Mouse (Mus musculus): ENCODE measurements around the gene Dgcr6. TPM values are rescaled to one million over a fixed set of nuclear protein-coding genes. Genes with fewer than 3 reads are reported as not detected.

Dgcr6 gene
- polyA plus RNA-seq, 1 experiment from 2014 or later, result 67.4 TPM

DNA sequence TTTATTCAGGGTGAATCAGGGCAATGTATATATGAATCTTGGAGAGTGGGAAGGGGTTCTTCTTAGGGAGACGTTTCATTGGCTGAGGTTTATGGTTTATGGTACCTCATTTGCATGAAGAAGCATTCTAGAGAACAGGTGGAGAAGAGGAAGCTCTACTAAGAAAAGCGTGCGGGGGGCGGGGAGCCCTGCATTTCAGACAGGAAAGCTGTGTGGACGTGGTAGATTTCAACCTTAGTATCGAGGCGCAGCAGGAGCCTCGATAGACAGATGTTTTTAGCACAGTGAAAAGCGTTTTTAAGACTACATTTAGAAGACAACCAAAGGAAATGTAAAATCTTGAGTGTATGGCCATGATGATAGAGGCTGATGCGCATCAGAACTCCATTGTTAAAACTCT is 6.6 kb downstream of the Dgcr6 start:
- H3K9me3 ChIP-seq (replicated peaks; ENCODE audit: control insufficient read depth, low read length), result no peaks in the 10 kb centered on the region
- no peaks in the 10 kb centered on the region for H3K36me3 ChIP-seq (ENCODE audit: control insufficient read depth, insufficient read depth)
- no peak overlapping the region for H3K4me2 ChIP-seq (ENCODE audit: low read depth, low read length)
- no peaks in the 10 kb centered on the region for H3K4me1 ChIP-seq (ENCODE audit: control insufficient read depth, insufficient read depth, low read length)
- no peak overlapping the region for H3K27ac ChIP-seq (ENCODE audit: low read length)
- no peak overlapping the region for H3K9ac ChIP-seq (ENCODE audit: low read length)
- 66% methylated on average over 10 of the region's 10 CpGs for WGBS
- ATAC-seq (replicated peaks; ENCODE audit: extremely low read depth, insufficient read depth, low FRiP score), result no peak
- no peak overlapping the region for H3K4me3 ChIP-seq (ENCODE audit: low read length)
- H3K27me3 ChIP-seq (ENCODE audit: control insufficient read depth, insufficient read depth, low read length), result no peaks in the 10 kb centered on the region

DNA sequence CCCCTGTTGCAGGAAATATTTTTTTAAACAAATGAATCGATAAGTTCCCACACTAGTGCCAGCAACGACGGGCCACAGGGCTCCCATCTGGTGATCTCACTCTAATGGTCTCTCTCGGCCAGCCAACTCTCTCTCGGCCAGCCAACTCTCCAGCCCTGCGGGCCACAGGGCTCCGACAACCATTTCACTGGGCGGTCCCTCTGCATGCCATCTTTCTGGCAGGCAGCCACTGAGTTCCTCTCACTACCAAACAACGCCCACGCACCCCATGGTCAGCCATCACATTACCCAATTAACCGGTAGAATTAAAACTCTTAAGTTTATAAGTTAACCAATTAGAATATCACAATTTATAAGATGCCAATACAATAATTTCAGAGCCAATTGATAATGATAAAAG is 8.5 kb downstream of the Dgcr6 start:
- no peak for ATAC-seq (replicated peaks; ENCODE audit: extremely low read depth, insufficient read depth, low FRiP score)
- Histone ChIP-seq H3K27me3 (ENCODE audit: control insufficient read depth, insufficient read depth, low read length) (no peaks in the 10 kb centered on the region), H3K36me3 (ENCODE audit: control insufficient read depth, insufficient read depth) (no peaks in the 10 kb centered on the region), H3K4me3 (ENCODE audit: low read length) (no peak overlapping the region), H3K9me3 (replicated peaks; ENCODE audit: control insufficient read depth, low read length) (no peaks in the 10 kb centered on the region), H3K9ac (ENCODE audit: low read length) (no peak overlapping the region), H3K4me1 (ENCODE audit: control insufficient read depth, insufficient read depth, low read length) (no peaks in the 10 kb centered on the region), H3K27ac (ENCODE audit: low read length) (no peak overlapping the region), H3K4me2 (ENCODE audit: low read depth, low read length) (no peak overlapping the region)
- 73% methylated on average over 11 of the region's 11 CpGs for WGBS

DNA sequence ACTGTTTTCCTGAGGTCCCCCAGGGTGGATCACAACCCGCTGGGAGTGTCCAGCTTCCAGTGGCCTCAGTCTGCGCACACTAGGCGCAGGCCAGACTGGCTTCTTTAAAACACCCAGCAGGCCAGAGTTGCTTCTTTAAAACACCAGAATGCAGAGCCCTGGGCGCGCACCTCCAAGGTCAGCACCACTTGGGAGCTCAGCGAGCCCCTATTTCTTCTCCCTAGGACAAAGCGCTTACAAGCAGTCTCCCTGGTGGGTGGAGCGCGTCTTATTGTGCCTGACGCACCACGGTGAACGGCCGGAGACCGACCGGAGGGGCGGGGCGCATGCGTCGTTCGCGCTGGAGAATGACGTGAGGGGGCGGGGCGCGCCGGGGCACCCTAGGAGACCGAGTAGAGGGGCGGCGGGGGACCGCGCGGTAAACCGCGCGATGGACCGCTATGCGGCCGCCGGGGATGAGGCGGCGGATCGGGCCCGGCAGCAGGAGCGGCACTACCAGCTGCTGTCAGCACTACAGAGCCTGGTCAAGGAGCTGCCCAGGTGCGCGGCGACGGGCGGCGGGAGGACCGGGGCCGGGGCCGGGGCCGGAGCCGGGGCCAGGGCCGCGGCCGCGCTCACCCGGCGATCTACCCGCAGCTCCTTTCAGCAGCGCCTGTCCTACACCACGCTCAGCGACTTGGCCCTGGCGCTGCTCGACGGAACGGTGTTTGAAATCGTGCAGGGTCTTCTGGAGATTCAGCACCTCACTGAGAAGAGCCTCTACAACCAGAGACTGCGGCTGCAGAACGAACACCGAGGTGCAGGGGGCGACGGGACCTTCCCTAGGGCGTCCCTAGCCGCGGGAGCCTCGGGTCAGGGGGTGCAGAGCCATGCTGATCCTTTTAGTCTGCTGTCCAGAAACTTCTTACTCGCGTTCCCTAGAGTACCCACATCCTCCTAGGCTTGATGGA is 13.7 kb downstream of the Dgcr6 start:
- no peaks in the 10 kb centered on the region for H3K27me3 ChIP-seq (ENCODE audit: control insufficient read depth, insufficient read depth, low read length)
- peak overlapping the region; percentile 85 for H3K27ac ChIP-seq (ENCODE audit: low read length)
- under 1% methylated on average over 80 of the region's 81 CpGs for WGBS
- ATAC-seq (replicated peaks; ENCODE audit: extremely low read depth, insufficient read depth, low FRiP score), result peak; percentile 98
- peaks cover 6% of the 10 kb centered on the region for H3K4me1 ChIP-seq (ENCODE audit: control insufficient read depth, insufficient read depth, low read length)
- peak overlapping the region; percentile 91 for H3K9ac ChIP-seq (ENCODE audit: low read length)
- no peaks in the 10 kb centered on the region for H3K9me3 ChIP-seq (replicated peaks; ENCODE audit: control insufficient read depth, low read length)
- peaks cover 4% of the 10 kb centered on the region; the same call in 1 of the 2 replicates for H3K36me3 ChIP-seq (ENCODE audit: control insufficient read depth, insufficient read depth)
- H3K4me2 ChIP-seq (ENCODE audit: low read depth, low read length), result peak overlapping the region; percentile 65
- H3K4me3 ChIP-seq (ENCODE audit: low read length), result peak overlapping the region; percentile 88

DNA sequence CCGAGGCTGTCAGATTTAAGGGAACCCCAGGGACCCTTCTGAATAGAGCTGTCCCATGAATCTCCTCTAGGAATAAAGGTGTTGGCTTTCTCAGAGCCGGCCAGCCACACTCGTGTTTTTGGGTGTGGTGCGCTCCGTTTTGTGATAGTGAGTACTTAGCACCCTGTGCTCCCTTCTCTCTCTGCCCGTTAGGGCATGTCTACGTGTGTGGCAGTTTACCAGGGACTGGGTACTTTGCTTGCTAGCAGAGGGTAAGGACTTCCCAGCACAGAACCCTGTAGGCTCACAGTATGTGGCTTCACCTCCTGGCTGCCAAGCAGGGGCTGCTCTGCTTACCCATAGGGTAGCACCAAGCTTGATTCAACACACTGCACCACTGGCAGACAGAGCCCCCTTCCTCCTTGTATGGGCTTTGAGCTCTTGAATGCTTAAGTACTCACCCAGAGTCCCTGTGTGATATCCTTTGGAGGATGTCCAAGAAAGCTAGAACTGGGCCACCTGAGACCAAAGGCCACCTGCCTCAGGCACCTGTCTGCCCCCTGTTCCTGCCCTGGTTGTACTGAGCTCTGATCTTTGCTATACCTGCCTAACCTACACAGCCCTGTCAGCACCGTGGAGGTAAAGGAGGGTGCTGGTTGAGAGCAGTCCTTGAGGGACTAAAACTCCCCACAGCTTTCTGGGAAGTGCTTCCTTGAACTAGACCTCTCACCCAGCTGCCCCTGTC is 16.2 kb downstream of the Dgcr6 start:
- Histone ChIP-seq H3K4me3 (ENCODE audit: low read length) (no peak overlapping the region), H3K9ac (ENCODE audit: low read length) (no peak overlapping the region), H3K27ac (ENCODE audit: low read length) (no peak overlapping the region), H3K27me3 (ENCODE audit: control insufficient read depth, insufficient read depth, low read length) (no peaks in the 10 kb centered on the region), H3K9me3 (replicated peaks; ENCODE audit: control insufficient read depth, low read length) (no peaks in the 10 kb centered on the region), H3K4me2 (ENCODE audit: low read depth, low read length) (no peak overlapping the region), H3K4me1 (ENCODE audit: control insufficient read depth, insufficient read depth, low read length) (peaks cover 9% of the 10 kb centered on the region), H3K36me3 (ENCODE audit: control insufficient read depth, insufficient read depth) (peaks cover 7% of the 10 kb centered on the region; the same call in 1 of the 2 replicates)
- no peak for ATAC-seq (replicated peaks; ENCODE audit: extremely low read depth, insufficient read depth, low FRiP score)
- WGBS, result 82% methylated on average over 8 of the region's 8 CpGs

DNA sequence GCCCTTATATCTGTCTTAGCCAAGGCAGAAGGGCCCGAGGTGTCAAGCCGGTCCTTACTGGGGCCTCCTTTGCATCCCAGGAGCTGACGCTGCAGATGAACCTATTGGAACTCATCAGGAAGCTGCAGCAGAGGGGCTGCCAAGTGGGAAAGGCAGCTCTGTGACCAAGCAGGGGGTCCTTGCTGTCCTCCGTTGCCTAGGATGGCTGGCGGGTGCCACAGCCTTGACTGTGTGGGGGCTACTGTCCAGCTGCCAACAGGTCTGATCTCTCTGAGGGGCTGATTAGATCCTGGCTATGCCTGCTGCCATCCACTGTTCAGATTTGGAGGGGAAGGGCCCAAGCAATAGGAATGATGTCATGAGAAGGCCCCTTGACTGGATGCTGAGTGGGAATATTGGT is 18.1 kb downstream of the Dgcr6 start:
- Histone ChIP-seq H3K27ac (ENCODE audit: low read length) (no peak overlapping the region), H3K9ac (ENCODE audit: low read length) (no peak overlapping the region), H3K36me3 (ENCODE audit: control insufficient read depth, insufficient read depth) (peaks cover 7% of the 10 kb centered on the region; the same call in 1 of the 2 replicates), H3K9me3 (replicated peaks; ENCODE audit: control insufficient read depth, low read length) (no peaks in the 10 kb centered on the region), H3K27me3 (ENCODE audit: control insufficient read depth, insufficient read depth, low read length) (no peaks in the 10 kb centered on the region), H3K4me3 (ENCODE audit: low read length) (no peak overlapping the region), H3K4me1 (ENCODE audit: control insufficient read depth, insufficient read depth, low read length) (peaks cover 9% of the 10 kb centered on the region), H3K4me2 (ENCODE audit: low read depth, low read length) (no peak overlapping the region)
- no peak for ATAC-seq (replicated peaks; ENCODE audit: extremely low read depth, insufficient read depth, low FRiP score)
- 81% methylated on average over 5 of the region's 5 CpGs for WGBS

DNA sequence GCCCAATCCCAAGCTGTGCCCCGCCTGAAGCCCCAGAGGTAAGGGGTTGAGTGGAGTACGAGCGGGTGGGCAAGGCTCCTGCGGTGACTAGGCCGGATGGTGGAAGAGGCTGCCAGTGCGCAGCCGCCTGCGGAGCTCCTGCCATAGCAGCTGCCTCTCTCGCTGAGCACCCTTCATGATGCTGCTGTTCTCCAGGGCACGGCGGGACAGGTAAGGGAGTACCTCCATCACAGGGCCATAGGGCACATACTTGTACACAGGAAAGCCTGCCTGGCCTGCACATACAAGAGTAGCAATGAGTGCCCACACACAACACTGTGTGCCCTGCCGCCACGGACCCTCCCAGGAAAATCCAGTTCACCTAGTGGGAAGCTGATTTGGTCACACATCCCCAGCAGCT is 19.4 kb downstream of the Dgcr6 start:
- H3K9ac ChIP-seq (ENCODE audit: low read length), result no peak overlapping the region
- H3K27ac ChIP-seq (ENCODE audit: low read length), result no peak overlapping the region
- no peak overlapping the region for H3K4me2 ChIP-seq (ENCODE audit: low read depth, low read length)
- H3K27me3 ChIP-seq (ENCODE audit: control insufficient read depth, insufficient read depth, low read length), result no peaks in the 10 kb centered on the region
- no peak for ATAC-seq (replicated peaks; ENCODE audit: extremely low read depth, insufficient read depth, low FRiP score)
- H3K9me3 ChIP-seq (replicated peaks; ENCODE audit: control insufficient read depth, low read length), result no peaks in the 10 kb centered on the region
- peaks cover 6% of the 10 kb centered on the region for H3K4me1 ChIP-seq (ENCODE audit: control insufficient read depth, insufficient read depth, low read length)
- H3K4me3 ChIP-seq (ENCODE audit: low read length), result no peak overlapping the region
- 94% methylated on average over 13 of the region's 13 CpGs for WGBS
- peaks cover 7% of the 10 kb centered on the region; the same call in 1 of the 2 replicates for H3K36me3 ChIP-seq (ENCODE audit: control insufficient read depth, insufficient read depth)

DNA sequence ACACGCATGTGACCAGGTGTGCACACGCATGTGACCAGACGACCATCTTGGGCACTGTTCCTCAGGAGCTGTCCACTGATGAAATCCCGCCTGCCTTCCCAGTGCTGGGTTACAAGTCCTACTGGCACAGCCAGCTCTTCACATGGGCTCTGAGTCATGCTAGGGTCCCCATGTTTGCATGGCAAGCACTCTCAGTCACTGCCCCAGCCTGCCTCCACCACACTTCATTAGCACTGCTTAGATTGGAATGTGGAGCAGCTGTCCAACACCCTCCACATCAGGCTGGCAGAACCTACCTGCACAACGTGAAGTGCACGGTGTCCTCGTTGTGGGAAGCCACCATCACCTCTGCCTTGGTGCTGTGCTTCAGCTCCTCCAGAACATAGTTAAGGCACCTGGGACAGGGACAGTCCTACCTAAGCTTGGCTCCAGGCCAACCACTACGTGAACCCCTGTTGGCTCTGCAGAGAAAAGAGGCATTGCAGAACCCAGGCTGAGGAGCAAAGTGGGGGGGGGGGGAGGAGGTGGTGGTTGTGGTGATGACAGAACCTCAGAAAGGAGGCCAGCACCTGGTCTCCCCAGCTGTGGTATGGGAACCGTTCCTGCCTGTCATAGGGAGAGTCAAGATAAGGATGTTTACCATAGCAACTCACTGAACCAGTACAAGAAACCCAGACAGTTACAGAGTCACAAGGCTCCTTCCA is 20.8 kb downstream of the Dgcr6 start:
- Histone ChIP-seq H3K9ac (ENCODE audit: low read length) (no peak overlapping the region), H3K27me3 (ENCODE audit: control insufficient read depth, insufficient read depth, low read length) (no peaks in the 10 kb centered on the region), H3K4me2 (ENCODE audit: low read depth, low read length) (no peak overlapping the region), H3K36me3 (ENCODE audit: control insufficient read depth, insufficient read depth) (peaks cover 5% of the 10 kb centered on the region; the same call in 1 of the 2 replicates), H3K9me3 (replicated peaks; ENCODE audit: control insufficient read depth, low read length) (no peaks in the 10 kb centered on the region), H3K27ac (ENCODE audit: low read length) (no peak overlapping the region), H3K4me1 (ENCODE audit: control insufficient read depth, insufficient read depth, low read length) (peaks cover 3% of the 10 kb centered on the region; the same call in 1 of the 2 replicates), H3K4me3 (ENCODE audit: low read length) (no peak overlapping the region)
- 61% methylated on average over 9 of the region's 9 CpGs for WGBS
- peak; percentile 66 for ATAC-seq (replicated peaks; ENCODE audit: extremely low read depth, insufficient read depth, low FRiP score)

DNA sequence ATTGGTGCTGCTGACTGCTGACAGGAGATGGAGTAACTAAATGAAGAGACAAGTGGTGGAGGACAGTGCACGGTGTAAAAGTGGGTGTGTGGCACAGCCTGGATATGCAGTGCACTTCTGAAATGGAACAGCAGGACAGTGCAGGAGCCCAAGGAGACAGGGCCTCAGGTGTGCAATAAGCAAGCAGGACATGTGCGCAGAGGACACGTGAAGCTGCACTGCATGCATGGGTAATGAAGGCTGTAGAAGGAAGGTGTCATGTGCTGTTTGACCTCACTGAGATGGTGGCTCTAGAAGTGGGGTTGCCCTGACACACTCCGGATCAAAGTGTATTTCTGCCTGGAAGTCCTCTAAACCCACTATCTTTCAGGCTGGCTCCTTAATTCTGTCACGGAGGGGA is 22.0 kb downstream of the Dgcr6 start:
- Histone ChIP-seq H3K36me3 (ENCODE audit: control insufficient read depth, insufficient read depth) (peaks cover 5% of the 10 kb centered on the region; the same call in 1 of the 2 replicates), H3K27me3 (ENCODE audit: control insufficient read depth, insufficient read depth, low read length) (no peaks in the 10 kb centered on the region), H3K4me2 (ENCODE audit: low read depth, low read length) (no peak overlapping the region), H3K9ac (ENCODE audit: low read length) (no peak overlapping the region), H3K4me3 (ENCODE audit: low read length) (no peak overlapping the region), H3K9me3 (replicated peaks; ENCODE audit: control insufficient read depth, low read length) (no peaks in the 10 kb centered on the region), H3K4me1 (ENCODE audit: control insufficient read depth, insufficient read depth, low read length) (peaks cover 3% of the 10 kb centered on the region; the same call in 1 of the 2 replicates), H3K27ac (ENCODE audit: low read length) (no peak overlapping the region)
- WGBS, result 82% methylated on average over 5 of the region's 5 CpGs
- ATAC-seq (replicated peaks; ENCODE audit: extremely low read depth, insufficient read depth, low FRiP score), result no peak

Data from heart, embryonic 16.5 days (tissue).